Mouse (Mus musculus) WW6 (cell line): Measurements from ENCODE around the gene Hormad2.

Experiments used
- DNase-seq: peaks from one replicate; pipeline ENCODE4 v3.0.0-alpha.2; 2013; ENCODE audit warnings: low read depth, low spot score

Gene Hormad2

DNA sequence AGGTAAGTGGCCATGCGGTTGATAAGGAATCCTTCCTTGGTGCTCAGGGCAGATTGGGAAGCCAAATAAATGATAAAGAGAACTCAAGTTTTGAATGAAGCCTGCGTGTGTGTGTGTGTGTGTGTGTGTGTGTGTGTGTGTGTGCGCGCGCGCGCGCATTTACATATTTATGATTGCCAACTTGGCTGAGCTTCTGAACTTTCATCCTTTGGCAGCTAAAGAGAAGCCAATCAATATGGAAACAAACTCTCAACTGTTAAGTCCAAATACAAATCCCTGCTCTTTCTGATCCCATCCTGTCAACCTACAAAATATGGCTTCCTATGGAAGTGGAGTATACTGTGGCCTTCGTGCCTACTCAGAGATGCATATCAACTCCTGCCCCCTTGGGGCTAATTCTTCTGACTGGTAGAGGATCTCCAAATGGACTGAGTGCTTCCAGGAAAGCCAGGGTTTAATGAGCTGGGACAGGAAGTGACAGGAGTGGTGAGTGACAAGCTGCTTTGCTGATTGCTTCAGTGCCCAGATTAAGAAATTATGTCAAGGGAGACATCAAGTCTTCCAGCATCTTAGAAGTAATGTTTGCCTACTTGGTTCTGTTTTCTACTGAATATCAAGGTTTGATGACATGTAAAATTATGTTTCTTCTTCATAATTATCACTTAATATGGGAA is 5.4 kb upstream of the Hormad2 start:
- no peak for DNase-seq

DNA sequence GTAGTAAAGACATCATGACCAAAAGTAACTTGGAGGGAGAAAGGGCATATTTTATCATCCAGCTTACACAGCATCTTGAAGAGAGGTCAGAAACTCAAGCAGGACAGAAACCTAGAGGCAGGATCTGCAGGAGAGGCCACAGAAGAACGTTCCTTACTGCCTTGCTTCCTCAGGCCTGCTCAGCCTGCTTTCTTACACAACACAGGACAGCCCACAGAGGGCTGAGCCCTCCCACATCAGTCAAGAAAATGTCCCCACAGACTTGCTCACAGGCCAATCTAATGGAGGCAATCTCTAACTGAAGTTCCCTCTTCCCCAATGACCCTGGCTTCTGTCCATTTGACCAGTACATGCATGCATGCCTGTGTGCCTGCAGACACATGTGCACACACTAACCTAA is 1.4 kb upstream of the Hormad2 start:
- DNase-seq: no peak

GRCm38 (mm10) chr11:4438211-4438610 is 2.7 kb downstream of the Hormad2 start:
- DNase-seq: no peak

DNA sequence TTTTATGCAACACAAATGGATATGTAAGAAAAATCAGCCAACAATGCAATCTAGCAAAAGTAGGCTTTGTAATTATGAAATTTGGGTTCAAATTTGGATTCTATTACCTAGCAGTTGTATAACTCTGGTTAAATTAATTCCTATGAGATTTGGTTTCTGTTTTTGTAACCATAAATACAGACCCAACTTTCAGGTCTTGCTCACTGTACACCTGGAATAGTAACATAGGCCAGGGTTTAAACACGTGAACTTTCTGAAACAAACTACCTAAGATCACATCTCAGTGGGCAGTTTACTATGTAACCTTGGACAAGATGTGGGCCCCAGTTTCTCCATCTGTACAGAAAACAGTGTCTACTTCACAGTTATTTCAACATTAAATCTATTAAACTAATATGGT is 3.6 kb downstream of the Hormad2 start:
- no peak for DNase-seq

GRCm38 (mm10) chr11:4436631-4437030 is 4.3 kb downstream of the Hormad2 start:
- DNase-seq: no peak

GRCm38 (mm10) chr11:4434461-4434860 is 6.4 kb downstream of the Hormad2 start:
- DNase-seq: no peak

DNA sequence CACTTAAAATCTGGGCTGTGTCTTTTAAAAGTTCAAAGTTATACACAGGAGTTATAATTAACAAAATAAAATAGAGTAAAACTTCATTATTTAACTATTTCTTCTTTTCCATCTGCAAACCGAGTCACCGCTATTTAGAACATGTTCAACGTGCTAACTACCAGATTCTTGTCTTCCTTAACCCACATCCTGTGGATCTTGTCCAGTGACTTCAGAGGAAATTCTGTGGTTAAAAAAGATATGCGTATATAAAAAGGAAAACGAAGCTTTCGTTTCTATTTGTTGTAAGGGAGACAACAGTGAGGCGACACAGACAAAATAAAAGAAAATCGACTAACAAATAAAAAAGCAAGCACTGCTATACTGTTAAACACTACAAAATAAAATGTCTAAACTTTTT is 17.1 kb downstream of the Hormad2 start:
- DNase-seq: no peak

DNA sequence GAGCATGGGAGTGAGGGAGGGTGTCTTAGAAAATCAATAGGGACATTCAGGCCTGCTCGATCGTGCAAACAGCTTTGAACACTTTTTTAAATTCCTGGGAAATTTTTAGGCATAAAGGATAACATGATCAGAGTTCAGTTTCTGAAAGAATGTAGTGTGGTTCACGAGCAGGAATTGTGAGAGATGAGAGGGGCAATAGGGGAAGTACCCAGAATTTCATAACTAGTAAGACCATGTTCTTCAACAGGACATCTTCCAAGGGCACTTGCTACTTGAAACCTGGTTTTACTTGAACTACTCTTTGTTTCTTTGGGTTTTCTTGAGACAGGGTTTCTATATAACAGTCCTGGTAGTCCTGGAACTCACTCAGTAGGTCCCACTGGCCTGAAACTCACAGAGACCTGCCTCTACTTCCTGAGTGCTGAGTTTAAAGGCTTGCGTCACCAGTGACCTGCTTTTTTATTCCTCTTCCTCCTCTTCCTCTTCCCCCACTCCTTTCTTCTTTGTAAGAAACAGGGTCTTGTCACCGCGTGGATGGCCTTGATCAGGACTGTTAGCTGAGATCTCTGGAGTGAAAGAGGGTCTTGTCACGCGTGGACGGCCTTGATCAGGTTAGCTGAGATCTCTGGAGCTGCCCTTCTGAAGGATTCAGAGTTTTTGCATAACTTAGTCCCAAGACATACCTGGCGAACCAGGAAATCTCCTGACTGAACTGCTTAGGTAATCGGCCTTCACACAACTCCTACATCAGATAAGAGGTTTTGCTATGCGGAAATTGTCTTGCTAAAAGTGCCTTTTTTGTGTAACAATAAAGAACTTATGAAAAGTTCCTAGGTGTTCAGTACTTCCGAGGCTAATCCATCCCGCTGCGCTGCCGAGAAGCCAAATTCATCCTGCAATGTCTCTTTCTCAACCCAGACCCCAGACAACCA is 18.1 kb downstream of the Hormad2 start:
- DNase-seq: no peak

DNA sequence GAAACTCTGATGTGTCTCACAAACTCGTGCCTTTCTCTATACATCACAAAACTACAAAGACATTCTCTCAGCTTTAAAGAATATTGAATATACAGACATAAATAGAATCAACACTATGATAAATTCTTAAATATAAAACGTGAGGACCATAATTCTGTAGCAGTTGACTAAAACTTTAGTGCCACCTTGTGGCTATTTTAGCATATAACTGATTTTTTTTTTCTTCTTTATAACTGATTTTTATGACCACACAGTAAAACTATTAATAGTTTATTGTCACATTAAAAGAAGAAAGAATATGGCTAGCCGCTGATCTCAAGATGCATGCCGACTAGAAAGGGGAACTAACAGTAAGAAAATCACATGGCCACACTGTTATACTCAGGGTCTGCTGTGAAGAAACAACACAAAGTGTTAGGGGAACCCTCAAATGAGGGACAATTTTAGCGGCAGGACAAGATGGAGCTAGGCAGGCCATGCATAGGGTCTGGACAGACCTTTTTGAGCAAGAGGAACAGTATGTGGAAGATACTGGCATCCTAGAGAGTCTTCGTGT is 18.9 kb downstream of the Hormad2 start:
- no peak for DNase-seq

DNA sequence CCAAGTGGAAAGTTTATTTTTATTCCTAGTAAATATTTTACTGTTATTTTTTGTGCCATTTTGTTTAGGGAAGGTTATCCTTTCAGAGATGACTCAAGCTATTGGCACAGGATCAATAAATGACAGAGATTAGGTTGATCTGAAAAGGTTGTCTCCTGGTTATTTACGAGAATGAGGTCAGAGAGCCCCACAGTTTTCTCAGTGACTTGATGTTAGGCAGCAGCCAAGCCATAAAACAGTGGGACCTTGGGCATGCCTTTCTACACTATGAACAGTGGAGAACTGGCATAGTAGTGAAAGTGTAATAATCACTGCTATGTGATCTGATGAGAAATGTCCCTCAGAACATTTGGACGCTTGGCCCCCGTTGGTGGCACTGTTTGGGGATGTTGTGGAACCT is 22.9 kb downstream of the Hormad2 start:
- no peak for DNase-seq

- no peak for DNase-seq
Observed at GRCm38 (mm10) chr11:4412294-4412693, 28.6 kb downstream of the Hormad2 start.

DNA sequence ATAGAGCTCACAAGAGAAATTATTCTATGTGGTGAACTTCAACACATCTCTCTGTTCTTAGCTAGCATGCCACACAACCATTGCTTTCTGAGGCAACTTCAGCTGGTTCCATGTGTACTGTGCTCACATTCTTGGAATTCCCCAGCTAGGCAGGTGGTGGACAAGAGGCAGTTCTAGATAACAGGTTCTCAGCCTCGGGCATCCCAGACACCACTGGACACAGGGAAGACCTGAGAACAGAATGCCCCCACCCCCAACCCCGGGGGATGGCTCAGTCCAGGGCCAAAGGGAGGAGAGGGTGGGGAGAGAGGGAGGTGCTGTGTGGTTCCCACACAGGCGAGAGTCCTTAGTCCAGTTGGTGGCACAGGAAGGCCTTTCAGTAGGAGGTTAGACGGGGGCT is 36.6 kb downstream of the Hormad2 start:
- no peak for DNase-seq

DNA sequence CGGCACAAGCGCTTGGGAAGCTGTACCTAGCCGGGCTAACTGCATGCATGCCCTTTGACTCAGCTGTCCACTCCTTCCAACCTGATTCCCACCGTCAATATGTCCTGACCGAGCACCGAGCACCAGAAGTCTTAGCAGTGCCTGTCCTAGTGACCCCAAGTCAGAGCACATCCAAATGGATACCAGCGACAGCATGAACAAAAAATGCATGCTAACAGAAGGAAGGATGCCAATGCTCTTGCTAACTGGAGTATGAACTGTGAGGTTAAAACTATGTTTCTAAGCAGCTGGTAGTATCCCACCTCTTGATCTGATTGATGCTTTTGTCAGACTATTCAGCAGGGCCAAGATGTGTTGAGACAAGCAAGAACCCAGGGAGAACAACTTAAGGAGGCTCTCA is 37.5 kb downstream of the Hormad2 start:
- no peak for DNase-seq

DNA sequence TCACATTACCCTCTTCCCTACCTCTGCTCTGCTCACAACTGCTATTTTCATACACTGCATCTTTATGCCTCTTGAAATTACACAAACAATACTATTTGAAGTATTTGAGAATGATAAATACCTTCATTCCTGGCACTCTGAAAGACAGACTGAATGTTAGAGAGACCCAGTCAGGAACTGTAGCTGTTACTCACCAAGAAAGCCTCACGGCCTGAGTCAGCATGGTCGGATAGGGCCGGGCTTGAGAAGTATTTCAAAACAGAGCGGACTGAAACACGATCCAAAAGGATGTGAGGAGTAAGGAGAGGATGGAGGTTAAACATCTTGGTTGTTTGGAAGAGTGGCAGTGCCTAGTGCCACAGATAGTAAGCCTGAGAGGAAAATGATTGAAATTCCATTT is 39.7 kb downstream of the Hormad2 start:
- no peak for DNase-seq

DNA sequence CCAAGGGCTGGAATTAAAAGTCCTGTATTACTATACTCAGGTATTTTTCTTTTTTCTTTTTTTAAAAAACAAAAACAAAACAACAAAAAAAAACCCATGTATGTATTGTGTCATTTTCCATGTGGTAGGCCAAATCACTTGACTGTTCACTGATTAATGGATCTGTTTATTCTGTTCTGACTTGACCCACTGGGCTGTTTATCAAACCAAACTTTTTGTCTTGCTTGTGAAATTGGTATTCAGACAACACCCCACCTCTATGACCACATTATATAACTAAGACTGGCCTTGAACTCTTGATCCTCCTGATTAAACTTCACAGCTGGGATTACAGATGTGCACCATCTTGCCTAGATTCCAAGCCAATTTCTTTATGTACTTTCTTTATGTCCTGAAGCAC is 46.7 kb downstream of the Hormad2 start:
- DNase-seq: no peak

DNA sequence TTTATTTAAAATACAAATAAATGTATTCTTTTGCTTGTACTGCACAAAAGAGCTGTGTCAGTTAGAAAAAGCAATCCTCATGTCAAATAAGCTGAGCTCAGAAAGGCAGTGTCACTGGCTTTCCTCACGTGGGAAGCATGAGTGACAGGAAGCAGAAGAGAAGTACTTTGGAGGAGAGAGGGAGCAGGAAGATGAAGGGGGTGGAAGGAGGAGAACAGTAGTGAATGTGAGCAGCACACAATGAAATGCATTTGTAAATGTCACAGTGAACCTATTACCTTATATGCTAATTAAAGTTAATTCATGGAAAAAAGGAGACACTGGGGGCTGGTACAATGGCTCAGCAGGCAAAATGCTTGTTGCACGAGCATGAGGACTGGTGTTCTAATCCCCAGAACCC is 52.9 kb downstream of the Hormad2 start:
- no peak for DNase-seq

DNA sequence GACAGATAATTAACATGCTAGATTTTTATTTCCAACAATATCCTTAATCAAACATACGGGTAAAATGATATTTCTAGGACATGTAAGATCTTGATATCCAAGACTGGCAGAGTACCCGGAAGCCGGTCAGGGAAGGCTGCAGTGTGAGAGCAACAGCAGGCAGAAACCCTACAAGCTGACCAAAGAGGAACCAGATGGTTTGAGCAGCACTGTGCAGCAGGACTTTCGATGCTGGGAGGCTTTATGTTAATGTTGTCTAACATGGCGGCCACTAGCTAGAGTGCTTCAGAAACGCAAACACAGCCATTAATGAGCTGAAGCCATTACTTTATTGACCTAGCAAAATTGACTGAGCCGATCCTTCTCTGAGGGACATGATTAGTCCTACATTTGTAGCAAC is 58.6 kb downstream of the Hormad2 start:
- DNase-seq: no peak

GRCm38 (mm10) chr11:4379857-4380256 is 61.0 kb downstream of the Hormad2 start:
- no peak for DNase-seq

DNA sequence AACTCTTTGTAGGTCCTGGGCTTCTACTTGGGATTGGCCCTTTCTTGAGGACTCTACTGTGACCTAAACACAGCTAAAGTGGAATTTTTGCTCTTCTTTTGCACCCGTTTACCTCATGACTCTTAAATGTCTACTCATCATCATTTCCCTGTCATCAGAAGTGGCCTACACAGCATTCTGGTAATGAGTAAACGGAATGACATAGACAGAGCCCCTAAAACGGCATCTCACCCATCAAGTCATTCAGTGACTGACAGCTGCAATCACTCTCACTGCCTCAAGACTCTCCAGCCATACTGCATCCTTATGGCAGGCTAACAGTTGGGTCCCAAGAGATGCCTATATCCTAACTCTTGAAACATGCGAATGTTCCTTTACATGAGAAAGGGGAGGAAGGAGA is 74.5 kb downstream of the Hormad2 start:
- DNase-seq: no peak

GRCm38 (mm10) chr11:4355430-4355829 is 85.5 kb downstream of the Hormad2 start:
- DNase-seq: no peak

DNA sequence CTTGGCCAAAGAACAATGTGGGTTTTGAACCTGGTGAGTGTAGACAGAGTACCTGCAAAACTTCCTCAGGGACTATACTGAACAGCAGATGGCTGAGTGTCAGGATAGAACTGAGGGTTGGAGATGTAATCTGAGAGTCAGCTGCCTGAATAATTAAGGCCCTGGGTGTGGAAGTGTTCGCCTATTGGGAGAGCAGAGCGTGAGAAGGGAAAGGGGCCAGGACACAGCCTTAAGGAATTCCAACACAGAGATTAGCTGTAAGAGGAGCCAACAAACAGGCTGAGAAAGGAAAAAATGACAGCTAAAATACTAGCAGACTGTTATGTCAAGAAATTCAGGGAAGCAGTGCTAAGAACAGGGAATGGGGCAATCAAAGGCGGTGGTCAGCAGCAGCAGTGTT is 88.3 kb downstream of the Hormad2 start:
- DNase-seq: no peak

GRCm38 (mm10) chr11:4343926-4344325 is 97.0 kb downstream of the Hormad2 start:
- DNase-seq: no peak

DNA sequence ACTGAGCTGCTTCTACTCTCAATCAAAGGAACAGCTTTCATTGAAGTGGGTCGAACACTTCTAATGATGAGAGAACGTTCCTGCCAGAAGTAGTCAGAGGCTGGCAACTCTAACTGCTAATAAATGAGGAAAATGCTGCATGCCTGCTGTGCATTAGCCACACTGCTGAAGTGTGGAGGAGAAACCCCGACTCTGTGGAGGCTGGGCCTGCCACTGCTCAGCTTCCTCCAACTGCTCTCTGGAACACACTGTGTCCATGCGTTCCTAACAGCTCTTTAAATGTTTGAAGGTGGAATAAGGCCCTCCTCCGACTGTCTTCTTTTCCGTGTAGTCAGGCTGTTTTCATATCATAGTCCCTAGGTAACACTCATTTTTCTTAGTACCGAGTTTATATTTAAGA is 98.9 kb downstream of the Hormad2 start:
- no peak for DNase-seq
